Mouse (Mus musculus) thymus, postnatal 4 days (tissue): ENCODE results near the gene Siva1.

Source experiments
- DNase-seq: peaks from one replicate; pipeline ENCODE4 v3.0.0; 2021

The Siva1 gene

DNA sequence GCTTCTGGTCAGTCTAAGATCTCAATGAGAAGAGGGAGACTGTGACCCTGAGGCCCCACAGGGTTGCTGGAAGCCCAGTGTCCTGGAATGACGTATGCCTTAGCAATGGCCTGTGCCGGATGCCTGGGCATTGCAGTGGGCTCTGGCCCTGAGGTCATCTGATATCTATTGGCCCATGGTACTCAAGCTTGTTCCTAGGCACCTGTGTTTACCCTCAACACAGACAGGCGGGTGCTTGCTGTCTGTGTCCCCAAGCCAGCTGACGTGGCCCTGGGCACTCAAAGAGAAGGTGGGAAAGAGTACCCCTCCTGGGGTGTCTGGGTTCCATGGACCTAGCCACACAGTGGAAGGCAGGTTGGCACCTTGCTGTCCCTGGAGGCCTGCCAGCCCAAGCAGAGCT lies 18.8 kb upstream of the Siva1 start:
- no peak for DNase-seq

- DNase-seq: no peak
Measured at GRCm38 (mm10) chr12:112626455-112626854, 18.0 kb upstream of the Siva1 start.

GRCm38 (mm10) chr12:112627097-112627881 lies 17.2 kb upstream of the Siva1 start:
- peak; percentile 69 for DNase-seq

- DNase-seq: no peak
Measured at GRCm38 (mm10) chr12:112628197-112628596, 16.3 kb upstream of the Siva1 start.

GRCm38 (mm10) chr12:112628928-112629721 lies 15.4 kb upstream of the Siva1 start:
- peak; percentile 87 for DNase-seq

DNA sequence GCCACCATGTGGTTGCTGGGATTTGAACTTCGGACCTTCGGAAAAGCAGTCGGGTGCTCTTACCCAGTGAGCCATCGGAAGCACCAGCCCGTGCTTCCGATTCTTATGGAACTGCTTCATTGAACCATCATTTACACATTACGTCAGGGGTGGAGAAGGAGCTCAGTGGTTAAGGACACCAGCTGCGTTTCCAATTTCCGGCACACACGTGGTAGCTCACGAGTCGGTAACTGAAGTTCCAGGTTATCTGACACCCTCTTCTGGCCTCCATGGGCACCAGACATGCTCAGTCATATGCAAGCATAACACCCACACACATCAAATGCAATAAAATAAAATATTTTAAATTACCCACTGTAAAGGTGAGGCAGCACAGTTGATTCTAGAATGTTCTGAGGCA lies 14.4 kb upstream of the Siva1 start:
- no peak for DNase-seq

DNA sequence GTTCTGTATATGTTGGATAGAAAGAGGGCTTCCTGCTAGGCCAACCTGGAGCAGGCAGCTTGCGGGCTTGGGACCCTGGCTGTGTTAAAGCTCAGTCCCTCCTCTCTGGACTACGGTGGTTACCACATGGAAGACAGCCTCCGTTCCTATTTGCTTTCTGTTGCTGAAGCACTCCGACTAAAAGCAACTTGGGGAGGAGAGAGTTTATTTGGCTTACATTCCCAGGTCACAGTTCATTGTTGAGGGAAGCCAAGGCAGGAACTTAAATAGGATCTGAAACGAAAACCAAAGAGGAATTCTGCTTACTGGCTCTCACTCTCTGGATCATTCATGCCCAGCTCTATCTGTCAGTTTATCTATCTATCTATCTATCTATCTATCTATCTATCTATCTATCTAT lies 13.7 kb upstream of the Siva1 start:
- no peak for DNase-seq

GRCm38 (mm10) chr12:112631472-112631871 lies 13.0 kb upstream of the Siva1 start:
- no peak for DNase-seq

GRCm38 (mm10) chr12:112632084-112632777 lies 12.2 kb upstream of the Siva1 start:
- no peak for DNase-seq

DNA sequence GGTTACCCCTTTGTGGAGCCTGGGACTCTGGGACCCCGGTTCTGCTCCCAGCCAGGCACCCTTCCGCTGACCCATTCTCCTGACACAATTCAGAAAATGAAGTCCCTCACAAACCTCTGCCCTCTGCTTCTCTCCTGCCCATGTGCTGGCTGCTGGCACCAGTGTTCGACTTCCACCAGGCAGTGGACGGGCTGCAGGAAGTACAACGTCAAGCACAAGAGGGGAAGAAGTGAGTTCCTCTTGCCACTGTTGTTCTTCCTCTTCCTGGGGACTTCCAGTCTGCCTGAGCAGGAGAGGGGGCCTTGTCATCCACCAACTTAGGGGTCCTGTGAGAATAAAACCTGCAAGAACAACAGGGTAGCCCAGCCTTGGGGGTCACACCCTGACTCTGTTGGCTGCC lies 11.6 kb upstream of the Siva1 start:
- no peak for DNase-seq

DNA sequence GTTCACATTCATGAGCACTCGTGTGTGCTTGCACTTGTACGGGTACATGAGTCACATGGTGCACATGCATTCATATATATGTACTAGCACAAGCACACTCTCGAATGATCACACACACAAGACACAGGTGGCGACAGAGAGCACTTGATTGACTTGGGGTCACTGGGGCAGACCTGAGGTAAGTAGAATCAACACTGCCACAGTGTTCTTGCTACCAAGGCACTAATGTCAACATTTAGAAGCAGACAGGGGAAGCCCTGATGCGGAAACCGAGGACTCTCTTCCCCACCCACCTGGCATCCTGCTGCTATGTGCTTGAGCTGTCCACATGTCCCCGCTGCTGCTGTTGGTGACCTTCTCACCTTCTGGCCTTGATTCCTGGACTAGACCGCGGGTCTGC lies 10.8 kb upstream of the Siva1 start:
- DNase-seq: peak; percentile 63

GRCm38 (mm10) chr12:112639526-112639925 lies 5.0 kb upstream of the Siva1 start:
- peak; percentile 56 for DNase-seq

- no peak for DNase-seq
Measured at GRCm38 (mm10) chr12:112643126-112643525, 1.4 kb upstream of the Siva1 start.

GRCm38 (mm10) chr12:112644855-112645506 lies 502 bp downstream of the Siva1 start:
- peak; percentile 72 for DNase-seq

DNA sequence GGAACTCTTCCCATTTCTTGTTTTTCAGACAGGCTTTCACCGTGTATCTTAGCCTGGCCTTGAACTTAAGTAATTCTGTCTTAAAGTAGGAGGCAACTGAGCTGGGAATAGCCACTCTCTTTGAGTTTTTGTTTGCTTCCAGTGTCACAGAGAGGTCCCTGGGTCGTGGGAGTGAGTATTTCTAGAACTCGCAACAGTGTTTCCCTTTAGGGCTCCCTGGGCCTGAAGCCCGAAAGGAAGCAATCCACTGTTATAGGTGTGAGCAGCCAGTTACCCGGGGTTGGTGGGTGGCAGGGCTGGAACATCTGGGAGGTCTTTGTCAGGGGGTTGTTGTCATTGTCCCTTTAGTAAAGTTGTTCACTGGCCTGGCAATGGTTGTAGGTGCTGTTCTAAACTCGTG lies 1.7 kb downstream of the Siva1 start:
- no peak for DNase-seq

DNA sequence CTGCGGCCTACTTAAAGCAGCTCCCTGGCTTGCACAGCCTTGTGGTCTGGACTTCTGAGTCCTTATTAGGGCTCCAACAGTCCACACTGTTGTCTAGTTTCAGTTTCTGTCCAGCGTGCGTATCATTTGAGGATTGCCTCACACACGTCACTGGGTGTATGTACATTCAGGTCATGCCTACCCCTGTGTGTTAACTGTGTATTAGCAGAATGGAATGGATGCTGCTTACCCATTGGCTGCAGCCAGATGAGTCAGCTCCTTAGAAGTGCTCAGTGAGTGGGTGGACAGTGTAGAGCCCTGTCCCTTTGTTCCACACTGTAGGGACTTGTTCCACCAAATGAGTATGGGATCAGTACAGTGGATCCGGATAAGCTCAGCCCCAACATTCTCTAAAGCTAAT lies 3.6 kb downstream of the Siva1 start:
- DNase-seq: no peak

DNA sequence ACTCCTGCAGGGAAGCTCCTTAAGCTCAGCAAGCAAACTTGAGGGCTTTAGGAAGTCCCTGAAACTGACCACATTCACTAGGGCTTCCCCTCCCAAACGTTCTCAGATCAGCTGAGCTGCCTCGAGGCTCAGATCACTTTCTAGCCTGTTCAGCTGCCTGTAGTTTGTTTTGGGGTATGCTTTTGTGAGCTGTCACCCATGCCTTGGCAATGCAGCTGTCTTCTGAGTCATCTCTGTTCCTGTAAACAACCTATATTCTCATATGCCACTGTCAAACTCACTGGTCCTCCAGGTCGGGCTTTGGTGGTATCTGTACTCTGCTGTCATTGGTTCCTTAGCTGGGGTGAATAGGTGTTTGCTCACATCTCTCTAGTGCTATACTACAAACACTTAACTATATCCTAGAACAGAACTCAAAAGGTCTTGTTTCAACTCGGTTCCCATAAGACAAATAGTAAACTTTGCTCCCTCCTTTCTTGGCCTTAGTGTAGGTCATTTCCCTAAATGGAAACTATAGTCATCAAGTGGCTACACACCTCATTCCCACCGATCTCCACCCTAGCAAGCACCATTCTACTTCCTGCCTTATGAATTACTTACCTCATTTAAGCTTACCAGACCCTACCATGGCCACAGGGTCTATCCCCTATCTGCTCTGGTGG lies 7.4 kb downstream of the Siva1 start:
- DNase-seq: no peak

- peak; percentile 89 for DNase-seq
Measured at GRCm38 (mm10) chr12:112653157-112653824, 8.8 kb downstream of the Siva1 start.

DNA sequence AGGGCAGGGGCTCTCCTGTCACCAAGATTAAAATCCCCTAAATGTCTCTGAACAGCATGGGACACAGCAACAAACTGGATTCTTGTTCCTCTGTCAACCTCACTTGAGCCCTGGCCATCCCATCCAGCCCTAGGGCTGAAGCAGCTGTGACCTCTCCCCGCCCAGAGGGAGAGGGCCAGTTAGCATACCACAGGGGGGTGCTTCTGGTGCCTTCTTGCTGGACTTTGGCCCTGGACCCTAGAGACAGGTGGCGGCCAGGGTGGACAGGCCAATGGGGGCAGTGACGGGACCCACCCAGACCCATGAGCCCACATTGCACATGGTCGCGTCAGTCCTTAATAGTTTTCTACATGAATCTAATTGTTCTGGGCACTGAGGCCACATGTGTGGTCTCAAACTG lies 9.6 kb downstream of the Siva1 start:
- no peak for DNase-seq

DNA sequence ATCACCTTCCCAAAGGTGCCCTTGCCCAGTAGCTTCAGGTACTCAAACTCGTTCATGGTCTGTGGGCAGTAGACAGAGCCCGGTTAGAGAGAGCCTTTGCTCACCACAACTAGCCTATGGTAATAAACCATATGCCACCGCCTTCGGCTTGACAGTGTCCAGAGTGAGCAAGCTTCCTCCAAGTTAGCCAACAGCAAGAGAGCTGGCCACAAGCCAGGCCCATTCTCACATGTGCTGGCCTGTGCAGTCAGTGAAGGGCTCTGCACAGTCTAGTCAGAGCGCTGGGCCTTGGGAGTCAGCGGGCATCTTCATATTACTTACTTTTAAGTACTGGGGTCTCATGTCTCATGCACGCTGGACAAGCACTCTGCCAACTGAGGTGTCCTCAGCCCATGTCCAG lies 14.1 kb downstream of the Siva1 start:
- no peak for DNase-seq

DNA sequence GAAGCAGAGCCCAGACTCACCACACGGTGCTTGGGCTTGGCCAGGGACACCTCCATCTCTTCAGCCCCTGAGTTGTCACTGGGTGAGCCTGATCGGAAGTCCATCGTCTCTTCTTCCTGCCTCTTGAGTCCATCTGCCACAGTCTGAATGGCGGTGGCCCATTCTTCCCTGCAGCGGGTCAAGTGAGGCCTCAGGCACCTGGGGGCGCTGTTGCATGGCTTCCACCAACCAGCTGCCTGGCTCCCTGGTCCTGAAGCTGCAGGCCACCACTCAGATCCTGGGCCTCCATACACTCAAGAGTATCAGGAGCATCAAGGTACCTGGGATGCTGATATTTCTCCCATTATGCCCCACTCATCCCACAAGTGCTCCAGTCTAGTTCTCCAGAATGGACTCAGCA lies 14.6 kb downstream of the Siva1 start:
- DNase-seq: peak; percentile 88
